Mouse (Mus musculus) liver, adult 2 months (tissue): ENCODE measurements around the gene Syt8. TPM values are rescaled to one million over a fixed set of nuclear protein-coding genes. Genes with fewer than 3 reads are reported as not detected.

ENCODE experiments used
- DNase-seq: peaks from one replicate; pipeline ENCODE4 v3.0.0-alpha.2; 2011; ENCODE audit warnings: low read depth, low spot score; ENCODE audit errors: extremely low read depth
- H3K27ac ChIP-seq: fragments of 200-500 bp; replicated peaks from 2 replicates; pipeline ENCODE4 v1.5.1; 2012; ENCODE audit warnings: low read depth, mild to moderate bottlenecking, control low read depth, inconsistent platforms, low read length; ENCODE audit not compliant: insufficient read depth
- H3K27me3 ChIP-seq: fragments of 200-500 bp; 2 replicates; pipeline ENCODE4 v1.6.1; 2012; ENCODE audit warnings: mild to moderate bottlenecking, moderate library complexity, low read length, inconsistent platforms; ENCODE audit not compliant: control insufficient read depth, insufficient read depth
- H3K36me3 ChIP-seq: fragments of 200-500 bp; 2 replicates; pipeline ENCODE4 v1.6.1; 2012; ENCODE audit warnings: low read length, inconsistent platforms; ENCODE audit not compliant: control insufficient read depth, insufficient read depth
- H3K4me1 ChIP-seq: fragments of 200-500 bp; 2 replicates; pipeline ENCODE4 v1.6.1; 2011; ENCODE audit warnings: low read length; ENCODE audit not compliant: control insufficient read depth, insufficient read depth
- H3K4me3 ChIP-seq: fragments of 200-500 bp; 2 replicates; pipeline ENCODE4 v1.5.1; 2011; ENCODE audit warnings: low read depth, mild to moderate bottlenecking, control low read depth, low read length, moderate library complexity; ENCODE audit not compliant: insufficient read depth
- H3K79me2 ChIP-seq: fragments of 200-500 bp; 2 replicates; pipeline ENCODE4 v1.6.1; 2012; ENCODE audit warnings: inconsistent platforms, mild to moderate bottlenecking, low read length, moderate library complexity; ENCODE audit not compliant: control insufficient read depth, insufficient read depth
- H3K9ac ChIP-seq: fragments of 200-500 bp; 2 replicates; pipeline ENCODE4 v1.6.1; 2012; ENCODE audit warnings: low read depth, mild to moderate bottlenecking, control low read depth, inconsistent platforms, low read length
- CTCF ChIP-seq: fragments of 200-500 bp; IDR thresholded peaks from 2 replicates; pipeline ENCODE4 v1.5.1; 2011; ENCODE audit warnings: low read depth, low read length, control low read depth
- POLR2A ChIP-seq: fragments of 200-500 bp; IDR thresholded peaks from 2 replicates; pipeline ENCODE4 v1.6.1; 2011; ENCODE audit warnings: low read length, control low read depth; ENCODE audit not compliant: insufficient read depth; ENCODE audit errors: extremely low read depth
- WGBS: fragments of 180-500 bp; shearing (Covaris S2); methylation state at CpG from one replicate; pipeline ENCODE4 v1.1.7; 2018; 5-methylcytosine and 5-hydroxymethylcytosine counted together
- polyA plus RNA-seq: library from polyadenylated mRNA; depleted of rRNA; stranded (reverse); fragments of >200 nt; gene quantifications from 2 replicates; pipeline ENCODE4 v1.2.3, GENCODE M21; 2012
- total RNA-seq: library from RNA; depleted of rRNA; stranded (reverse); fragments of >200 nt; gene quantifications from 2 replicates; pipeline ENCODE4 v1.2.3, GENCODE M21; 2014

The Syt8 gene
- total and polyA plus RNA-seq, 2 experiments, result not detected

DNA sequence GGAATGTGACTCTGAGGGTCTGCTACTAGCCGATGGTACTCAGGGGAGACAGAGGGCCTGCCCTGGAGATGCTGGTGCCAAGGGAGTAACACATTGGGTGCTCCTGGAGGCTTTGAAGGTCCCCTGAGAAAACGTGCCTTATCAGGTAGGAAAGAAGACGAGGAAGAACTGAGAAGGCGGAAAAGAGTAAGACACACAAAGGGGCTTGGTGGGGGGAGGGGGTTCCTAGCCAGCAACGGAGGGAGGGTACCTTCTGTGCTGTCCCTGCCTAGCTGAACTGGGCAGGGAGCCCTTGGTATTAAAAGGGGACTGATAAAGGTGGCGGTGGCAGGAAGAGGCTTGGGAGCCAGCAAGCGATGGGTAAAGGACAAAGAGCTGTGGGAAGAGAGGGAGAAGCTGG, 41.0 kb downstream of the Syt8 start:
- Histone ChIP-seq H3K36me3 (no peaks in the 10 kb centered on the region), H3K27ac (no peak overlapping the region), H3K79me2 (no peaks in the 10 kb centered on the region), H3K4me3 (0 out of 2 replicates have a peak overlapping the region, but pooled peaks have one; percentile 12), H3K4me1 (no peaks in the 10 kb centered on the region; the same call in 1 of the 2 replicates), H3K9ac (no peak overlapping the region), H3K27me3 (no peaks in the 10 kb centered on the region)
- no peak for DNase-seq
- WGBS, result 71% methylated on average over 7 of the region's 7 CpGs
- TF ChIP-seq CTCF, result no peak
- no peak for TF ChIP-seq POLR2A

GRCm38 (mm10) chr7:142476271-142476670, 41.6 kb downstream of the Syt8 start:
- no peak for TF ChIP-seq CTCF
- no peak for TF ChIP-seq POLR2A
- no peak for DNase-seq

GRCm38 (mm10) chr7:142476795-142477452, 42.3 kb downstream of the Syt8 start:
- no peak for DNase-seq
- Histone ChIP-seq H3K4me1 (no peaks in the 10 kb centered on the region; the same call in 1 of the 2 replicates), H3K27me3 (no peaks in the 10 kb centered on the region), H3K27ac (no peak overlapping the region), H3K4me3 (no peak overlapping the region), H3K36me3 (no peaks in the 10 kb centered on the region), H3K9ac (no peak overlapping the region), H3K79me2 (no peaks in the 10 kb centered on the region)
- 81% methylated on average over 13 of the region's 13 CpGs for WGBS
- no peak for TF ChIP-seq POLR2A
- no peak for TF ChIP-seq CTCF

More at GRCm38 (mm10) chr7:142476271-142476670, 41.6 kb downstream of the Syt8 start:
- no peak overlapping the region for H3K4me3 ChIP-seq
- no peaks in the 10 kb centered on the region; the same call in 1 of the 2 replicates for H3K4me1 ChIP-seq
- H3K27ac ChIP-seq, result no peak overlapping the region
- no peak overlapping the region for H3K9ac ChIP-seq
- H3K36me3 ChIP-seq, result no peaks in the 10 kb centered on the region
- no peaks in the 10 kb centered on the region for H3K27me3 ChIP-seq
- H3K79me2 ChIP-seq, result no peaks in the 10 kb centered on the region
- WGBS, result 76% methylated on average over 5 of the region's 5 CpGs

DNA sequence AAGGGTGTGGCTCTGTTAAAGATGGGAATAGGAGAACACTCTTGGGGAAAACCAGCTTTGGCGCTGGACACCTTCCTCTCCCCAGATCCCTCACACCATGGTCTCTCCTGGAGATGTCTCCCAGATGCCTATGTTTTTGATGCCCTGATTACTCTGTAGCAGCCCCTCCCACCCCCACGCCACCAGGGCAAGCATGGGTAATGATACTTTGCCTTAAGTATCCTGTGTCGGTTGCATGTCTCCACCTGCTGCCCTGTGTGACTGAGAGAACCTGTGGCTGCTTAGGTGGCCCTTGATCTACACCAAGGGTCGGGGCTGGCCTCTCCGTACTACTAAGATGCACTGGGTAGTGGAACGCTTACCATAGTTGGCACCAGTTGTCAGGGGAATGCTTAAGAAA, 43.4 kb downstream of the Syt8 start:
- Histone ChIP-seq H3K4me1 (no peaks in the 10 kb centered on the region; the same call in 1 of the 2 replicates), H3K27ac (no peak overlapping the region), H3K79me2 (no peaks in the 10 kb centered on the region), H3K4me3 (no peak overlapping the region), H3K9ac (no peak overlapping the region), H3K27me3 (no peaks in the 10 kb centered on the region), H3K36me3 (no peaks in the 10 kb centered on the region)
- 90% methylated on average over 6 of the region's 6 CpGs for WGBS
- DNase-seq, result no peak
- no peak for TF ChIP-seq CTCF
- TF ChIP-seq POLR2A, result no peak

GRCm38 (mm10) chr7:142478574-142478973, 43.9 kb downstream of the Syt8 start:
- no peaks in the 10 kb centered on the region for H3K36me3 ChIP-seq
- H3K27ac ChIP-seq, result no peak overlapping the region
- WGBS, result 86% methylated on average over 2 of the region's 2 CpGs
- H3K79me2 ChIP-seq, result no peaks in the 10 kb centered on the region
- no peaks in the 10 kb centered on the region for H3K27me3 ChIP-seq
- no peak overlapping the region for H3K4me3 ChIP-seq
- H3K4me1 ChIP-seq, result no peaks in the 10 kb centered on the region; the same call in 1 of the 2 replicates
- H3K9ac ChIP-seq, result no peak overlapping the region
- no peak for TF ChIP-seq POLR2A
- no peak for DNase-seq

- Histone ChIP-seq H3K36me3 (no peaks in the 10 kb centered on the region), H3K27me3 (no peaks in the 10 kb centered on the region), H3K4me3 (no peak overlapping the region), H3K4me1 (no peaks in the 10 kb centered on the region; the same call in 1 of the 2 replicates), H3K27ac (no peak overlapping the region), H3K9ac (no peak overlapping the region), H3K79me2 (no peaks in the 10 kb centered on the region)
- TF ChIP-seq POLR2A (no peak), CTCF (no peak)
- no peak for DNase-seq
These were observed 44.7 kb downstream of the Syt8 start for GRCm38 (mm10) chr7:142479307-142479706.
